Mouse (Mus musculus): Measurements from ENCODE around the gene Eml4.

DNA sequence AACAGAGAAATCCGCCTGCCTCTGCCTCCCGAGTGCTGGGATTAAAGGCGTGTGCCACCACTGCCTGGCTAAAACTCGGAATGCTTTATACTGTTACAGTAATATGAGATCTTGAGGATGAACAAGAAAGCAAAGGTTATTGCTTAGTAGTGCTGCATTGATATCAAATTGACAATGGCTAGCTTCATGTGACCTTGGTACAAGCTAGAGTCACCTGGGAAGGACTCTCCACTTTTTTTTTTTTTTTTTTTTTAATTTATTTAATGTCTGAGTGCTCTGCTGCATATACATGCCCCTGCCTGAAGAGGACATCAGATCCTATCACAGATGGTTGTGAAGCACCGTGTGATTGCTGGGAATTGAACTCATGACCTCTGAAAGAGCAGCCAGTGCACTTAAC, 148.2 kb downstream of the Eml4 start:
- TF ChIP-seq POLR2AphosphoS2 (IDR thresholded peaks at IDR 0.05; ENCODE audit: insufficient read length, low read depth), result no peak
- no peak for TF ChIP-seq USF1 (IDR thresholded peaks at IDR 0.05; ENCODE audit: low read depth)
- TF ChIP-seq POLR2A (IDR thresholded peaks at IDR 0.05; ENCODE audit: insufficient read length, low read depth), result no peak
- no peak for TF ChIP-seq TCF3 (IDR thresholded peaks at IDR 0.05; ENCODE audit: insufficient read length, low read depth)
- TF ChIP-seq MAX (IDR thresholded peaks at IDR 0.05; ENCODE audit: low read depth), result no peak
- TF ChIP-seq TCF12 (IDR thresholded peaks at IDR 0.05; ENCODE audit: insufficient read depth, poor library complexity, severe bottlenecking), result no peak
- no peak for TF ChIP-seq MYOG (IDR thresholded peaks at IDR 0.05; ENCODE audit: control insufficient read depth in 1 of 3, insufficient read depth in 1 of 3, insufficient read length in 2 of 3, low read depth in 2 of 3)
- no peak for TF ChIP-seq E2F4 (IDR thresholded peaks at IDR 0.05; ENCODE audit: insufficient read depth)
- no peak for TF ChIP-seq CEBPB (IDR thresholded peaks at IDR 0.05; ENCODE audit: insufficient read depth, poor library complexity, severe bottlenecking)
- TF ChIP-seq MYOD1 (IDR thresholded peaks at IDR 0.05; ENCODE audit: control insufficient read depth in 1 of 3, insufficient read length in 2 of 3, low read depth in 2 of 3), result no peak
